Comparison of ENCODE assay signal across 8 mouse cellular contexts in the genomic region with DNA sequence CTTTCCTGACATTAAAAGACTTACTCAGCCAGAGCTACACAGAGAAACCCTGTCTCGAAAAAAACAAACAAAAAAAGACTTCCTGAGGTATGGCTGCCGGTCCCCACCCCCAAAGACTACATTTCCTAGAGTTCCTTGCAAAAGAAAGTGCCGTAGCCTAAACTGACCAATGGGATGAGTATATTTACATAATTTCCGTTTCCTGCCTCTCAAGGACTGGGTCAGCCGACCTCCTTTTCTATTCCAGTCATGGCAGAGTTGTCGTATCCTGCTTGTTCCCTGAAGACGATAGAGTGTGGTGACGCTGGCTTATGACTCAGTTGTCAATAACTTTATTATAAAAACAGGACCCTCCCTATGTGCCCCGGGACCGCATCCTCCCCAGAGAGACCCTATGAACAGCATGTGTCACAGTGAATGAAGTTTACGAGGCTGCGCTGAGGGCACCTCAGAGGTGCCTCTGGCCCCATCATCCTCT. TPM values are rescaled to one million over a fixed set of nuclear protein-coding genes. Genes with fewer than 3 reads are reported as not detected.
DNase-seq lines count a peak whose midpoint lies in the region; ATAC-seq and TF ChIP-seq lines count a peak whose summit lies in the region.

No protein-coding gene starts in this region.

- 19% methylated on average over 12 of the region's 12 CpGs for WGBS in limb, embryonic 13.5 days
- 23% methylated on average over 12 of the region's 12 CpGs for WGBS in midbrain, embryonic 13.5 days
- 12% methylated on average over 12 of the region's 12 CpGs for WGBS in stomach, postnatal 0 days

- no peaks in the 10 kb centered on the region for H3K27me3 ChIP-seq in limb, embryonic 13.5 days
- H3K27me3 ChIP-seq in midbrain, embryonic 13.5 days: no peaks in the 10 kb centered on the region
- no peaks in the 10 kb centered on the region for H3K27me3 ChIP-seq in stomach, postnatal 0 days (ENCODE audit: control insufficient read depth, insufficient read depth, low read length)

- TF ChIP-seq CTCF in stomach, postnatal 0 days (IDR thresholded peaks at IDR 0.05; ENCODE audit: low read depth): no peak

- H3K4me1 ChIP-seq in limb, embryonic 13.5 days: peaks cover 5% of the 10 kb centered on the region
- peaks cover 10% of the 10 kb centered on the region for H3K4me1 ChIP-seq in midbrain, embryonic 13.5 days (replicated peaks)
- peaks cover 4% of the 10 kb centered on the region for H3K4me1 ChIP-seq in stomach, postnatal 0 days (replicated peaks; ENCODE audit: control insufficient read depth, insufficient read depth)

- peak overlapping the region; percentile 75 for H3K4me2 ChIP-seq in limb, embryonic 13.5 days (replicated peaks)
- peak overlapping the region; percentile 70 for H3K4me2 ChIP-seq in midbrain, embryonic 13.5 days (replicated peaks)
- peak overlapping the region; percentile 47 for H3K4me2 ChIP-seq in stomach, postnatal 0 days (replicated peaks; ENCODE audit: low read depth)

- peak; percentile 67 for DNase-seq in gastrocnemius, postnatal 25 days
- no peak for DNase-seq in gastrocnemius, postnatal 4 days (ENCODE audit: low spot score in 2 of 2)
- peak; percentile 78 to 84 for DNase-seq in cerebellum, postnatal 10 days
- DNase-seq in heart, adult 18-20 months: peak; percentile 82 to 85
- DNase-seq in kidney, adult 18-20 months: peak; percentile 59
- peak; percentile 64 for DNase-seq in stomach, postnatal 0 days (ENCODE audit: low spot score)

- peak overlapping the region; percentile 64 for H3K9ac ChIP-seq in limb, embryonic 13.5 days
- H3K9ac ChIP-seq in midbrain, embryonic 13.5 days (replicated peaks): peak overlapping the region; percentile 64
- H3K9ac ChIP-seq in stomach, postnatal 0 days (ENCODE audit: low read length): peak overlapping the region; percentile 38

- peak; percentile 69 for TF ChIP-seq EP300 in stomach, postnatal 0 days (optimal IDR thresholded peaks at IDR 0.05)

- H3K27ac ChIP-seq in limb, embryonic 13.5 days: peak overlapping the region; percentile 67
- peak overlapping the region; percentile 83 for H3K27ac ChIP-seq in midbrain, embryonic 13.5 days
- H3K27ac ChIP-seq in stomach, postnatal 0 days (replicated peaks): peak overlapping the region; percentile 76

- peak; percentile 87 for ATAC-seq in limb, embryonic 13.5 days (ENCODE audit: low FRiP score, low read depth)
- ATAC-seq in midbrain, embryonic 13.5 days: peak; percentile 87
- ATAC-seq in stomach, postnatal 0 days (ENCODE audit: low FRiP score, low TSS enrichment): peak; percentile 85

- H3K9me3 ChIP-seq in limb, embryonic 13.5 days: no peaks in the 10 kb centered on the region
- no peaks in the 10 kb centered on the region for H3K9me3 ChIP-seq in midbrain, embryonic 13.5 days
- no peaks in the 10 kb centered on the region for H3K9me3 ChIP-seq in stomach, postnatal 0 days (ENCODE audit: control insufficient read depth, low read length)

- H3K36me3 ChIP-seq in limb, embryonic 13.5 days: peaks cover 45% of the 10 kb centered on the region
- peaks cover 12% of the 10 kb centered on the region for H3K36me3 ChIP-seq in midbrain, embryonic 13.5 days
- H3K36me3 ChIP-seq in stomach, postnatal 0 days (ENCODE audit: control insufficient read depth, insufficient read depth, low read length): peaks cover 8% of the 10 kb centered on the region; the same call in 1 of the 2 replicates

- H3K4me3 ChIP-seq in limb, embryonic 13.5 days: peak overlapping the region; percentile 46
- H3K4me3 ChIP-seq in midbrain, embryonic 13.5 days (replicated peaks): peak overlapping the region; percentile 40
- H3K4me3 ChIP-seq in stomach, postnatal 0 days (ENCODE audit: low read depth, low read length): peak overlapping the region; percentile 31

RNA-seq across cellular contexts. Expression of a gene that starts 7.4 kb away (rescaled TPM):
- 1 to 10 TPM; 2.8 to 3.0 TPM for total RNA-seq in gastrocnemius, postnatal 25 days (2021)
- total RNA-seq in gastrocnemius, postnatal 4 days (2021): 1 to 10 TPM; 8.5 to 8.9 TPM
- 1 to 10 TPM; 9.1 to 9.2 TPM for total RNA-seq in heart, adult 18-20 months (2021)
- 4.4 and 4.6 TPM in 2 replicates for polyA plus RNA-seq in limb, embryonic 13.5 days (2015; fragmentation: Nextera tagmentation; extraction: Ambion mirVana)
- polyA plus RNA-seq in midbrain, embryonic 13.5 days (2015; fragmentation: Nextera tagmentation; extraction: Ambion mirVana): 1.0 and 1.3 TPM in 2 replicates
- polyA plus RNA-seq in stomach, postnatal 0 days (2015; fragmentation: Nextera tagmentation; extraction: Ambion mirVana): 4.6 and 6.4 TPM in 2 replicates

RNA-seq across cellular contexts. Expression of a gene that starts 12.6 kb away (rescaled TPM):
- total RNA-seq in gastrocnemius, postnatal 25 days (2021): 100 to 1,000 TPM; 133 to 135 TPM
- total RNA-seq in gastrocnemius, postnatal 4 days (2021): 10 to 100 TPM; 98.3 to 99.9 TPM
- total RNA-seq in heart, adult 18-20 months (2021): 100 to 1,000 TPM; 115 to 117 TPM
- polyA plus RNA-seq in limb, embryonic 13.5 days (2015; fragmentation: Nextera tagmentation; extraction: Ambion mirVana): 12.3 and 13.7 TPM in 2 replicates
- polyA plus RNA-seq in midbrain, embryonic 13.5 days (2015; fragmentation: Nextera tagmentation; extraction: Ambion mirVana): 18.1 and 19.4 TPM in 2 replicates
- 9.6 and 10.0 TPM in 2 replicates for polyA plus RNA-seq in stomach, postnatal 0 days (2015; fragmentation: Nextera tagmentation; extraction: Ambion mirVana)

RNA-seq across cellular contexts. Expression of a gene that starts 23.5 kb away (rescaled TPM):
- total RNA-seq in gastrocnemius, postnatal 25 days (2021): 10 to 100 TPM; 35.3 to 39.1 TPM
- 10 to 100 TPM; 59.0 to 60.6 TPM for total RNA-seq in gastrocnemius, postnatal 4 days (2021)
- total RNA-seq in heart, adult 18-20 months (2021): 100 to 1,000 TPM; 178 to 190 TPM
- 78.1 and 80.4 TPM in 2 replicates for polyA plus RNA-seq in limb, embryonic 13.5 days (2015; fragmentation: Nextera tagmentation; extraction: Ambion mirVana)
- polyA plus RNA-seq in midbrain, embryonic 13.5 days (2015; fragmentation: Nextera tagmentation; extraction: Ambion mirVana): 14.8 and 16.7 TPM in 2 replicates
- 65.3 and 67.3 TPM in 2 replicates for polyA plus RNA-seq in stomach, postnatal 0 days (2015; fragmentation: Nextera tagmentation; extraction: Ambion mirVana)

RNA-seq across cellular contexts. Expression of a gene that starts 30.9 kb away (rescaled TPM):
- total RNA-seq in gastrocnemius, postnatal 25 days (2021): not detected
- total RNA-seq in gastrocnemius, postnatal 4 days (2021): not detected
- total RNA-seq in heart, adult 18-20 months (2021): not detected
- not detected in 2 replicates for polyA plus RNA-seq in limb, embryonic 13.5 days (2015; fragmentation: Nextera tagmentation; extraction: Ambion mirVana)
- polyA plus RNA-seq in midbrain, embryonic 13.5 days (2015; fragmentation: Nextera tagmentation; extraction: Ambion mirVana): not detected in 2 replicates
- not detected in 2 replicates for polyA plus RNA-seq in stomach, postnatal 0 days (2015; fragmentation: Nextera tagmentation; extraction: Ambion mirVana)

RNA-seq across cellular contexts. Expression of a gene that starts 33.9 kb away (rescaled TPM):
- 1 to 10 TPM; 2.6 to 2.7 TPM for total RNA-seq in gastrocnemius, postnatal 25 days (2021)
- total RNA-seq in gastrocnemius, postnatal 4 days (2021): 10 to 100 TPM; 39.7 to 41.6 TPM
- 1 to 10 TPM; 1.4 to 2.5 TPM for total RNA-seq in heart, adult 18-20 months (2021)
- polyA plus RNA-seq in limb, embryonic 13.5 days (2015; fragmentation: Nextera tagmentation; extraction: Ambion mirVana): 136 and 146 TPM in 2 replicates
- 59.9 and 62.8 TPM in 2 replicates for polyA plus RNA-seq in midbrain, embryonic 13.5 days (2015; fragmentation: Nextera tagmentation; extraction: Ambion mirVana)
- 18.4 and 19.5 TPM in 2 replicates for polyA plus RNA-seq in stomach, postnatal 0 days (2015; fragmentation: Nextera tagmentation; extraction: Ambion mirVana)

Comparison
In these comparisons a context has a peak if more than half of its experiments do, and no peak if none do; other contexts are left out.
1. DNase-seq: peak in gastrocnemius, postnatal 25 days (single experiment), cerebellum, postnatal 10 days (2 of 2), heart, adult 18-20 months (2 of 2), kidney, adult 18-20 months (single experiment) and stomach, postnatal 0 days (single experiment); none in gastrocnemius, postnatal 4 days (0 of 2).
2. Peak in every context shown above with its lines, with median percentiles within 50 percentile points of each other: ATAC-seq, H3K27ac ChIP-seq, H3K4me2 ChIP-seq, H3K4me3 ChIP-seq and H3K9ac ChIP-seq.